Mouse (Mus musculus): ENCODE results near the gene Wdfy1. TPM values are rescaled to one million over a fixed set of nuclear protein-coding genes. Genes with fewer than 3 reads are reported as not detected.

Wdfy1 gene
- polyA plus RNA-seq, 1 experiment from 2014 or later: 57.5 TPM

GRCm38 (mm10) chr1:79671543-79672337 is 104.2 kb downstream of the Wdfy1 start, which contains the start of gene Ap1s3:
Ap1s3 (minus strand) TSS chr1:79671972.
- peak within 1 kb of the TSS; percentile 65 for H3K4me3 ChIP-seq
- no peaks in the 10 kb centered on the region for H3K36me3 ChIP-seq
- WGBS: under 1% methylated on average over 51 of the region's 51 CpGs
- H3K27ac ChIP-seq (replicated peaks): no peak within 1 kb of the TSS
- peaks cover 45% of the 10 kb centered on the region for H3K27me3 ChIP-seq
- ATAC-seq (ENCODE audit: low FRiP score, low read depth): peak; percentile 79
- peaks cover 16% of the 10 kb centered on the region for H3K4me1 ChIP-seq
- no peaks in the 10 kb centered on the region for H3K9me3 ChIP-seq
- peak within 1 kb of the TSS; percentile 99 for H3K4me2 ChIP-seq (replicated peaks)
- peak within 1 kb of the TSS; percentile 49 for H3K9ac ChIP-seq (replicated peaks)

- Histone ChIP-seq H3K27ac (replicated peaks) (no peak overlapping the region), H3K4me3 (peak overlapping the region; percentile 65), H3K4me2 (replicated peaks) (peak overlapping the region; percentile 99), H3K4me1 (peaks cover 16% of the 10 kb centered on the region), H3K9me3 (no peaks in the 10 kb centered on the region), H3K9ac (replicated peaks) (no peak overlapping the region), H3K27me3 (peaks cover 45% of the 10 kb centered on the region), H3K36me3 (no peaks in the 10 kb centered on the region)
- WGBS: 2% methylated on average over 11 of the region's 11 CpGs
- ATAC-seq (ENCODE audit: low FRiP score, low read depth): no peak
Observed at GRCm38 (mm10) chr1:79671196-79671542, 104.8 kb downstream of the Wdfy1 start.

GRCm38 (mm10) chr1:79669419-79669974 is 106.4 kb downstream of the Wdfy1 start:
- Histone ChIP-seq H3K4me1 (peaks cover 16% of the 10 kb centered on the region), H3K4me3 (no peak overlapping the region), H3K36me3 (no peaks in the 10 kb centered on the region), H3K9me3 (no peaks in the 10 kb centered on the region), H3K27me3 (peaks cover 45% of the 10 kb centered on the region), H3K9ac (replicated peaks) (no peak overlapping the region), H3K4me2 (replicated peaks) (no peak overlapping the region), H3K27ac (replicated peaks) (no peak overlapping the region)
- 83% methylated on average over 9 of the region's 9 CpGs for WGBS
- no peak for ATAC-seq (ENCODE audit: low FRiP score, low read depth)

GRCm38 (mm10) chr1:79664911-79665310 is 111.0 kb downstream of the Wdfy1 start:
- Histone ChIP-seq H3K4me1 (no peaks in the 10 kb centered on the region), H3K4me3 (no peak overlapping the region), H3K27me3 (0 out of 2 replicates have a peak, but pooled peaks cover 4% of the 10 kb centered on the region), H3K9me3 (no peaks in the 10 kb centered on the region), H3K9ac (replicated peaks) (no peak overlapping the region), H3K4me2 (replicated peaks) (no peak overlapping the region), H3K36me3 (no peaks in the 10 kb centered on the region), H3K27ac (replicated peaks) (no peak overlapping the region)
- 89% methylated on average over 4 of the region's 4 CpGs for WGBS
- no peak for ATAC-seq (ENCODE audit: low FRiP score, low read depth)

- Histone ChIP-seq H3K4me3 (no peak overlapping the region), H3K27me3 (no peaks in the 10 kb centered on the region), H3K4me1 (no peaks in the 10 kb centered on the region), H3K36me3 (no peaks in the 10 kb centered on the region), H3K9ac (replicated peaks) (no peak overlapping the region), H3K4me2 (replicated peaks) (no peak overlapping the region), H3K27ac (replicated peaks) (no peak overlapping the region), H3K9me3 (no peaks in the 10 kb centered on the region)
- no peak for ATAC-seq (ENCODE audit: low FRiP score, low read depth)
- 85% methylated on average over 7 of the region's 7 CpGs for WGBS
Observed at GRCm38 (mm10) chr1:79659598-79659997, 116.3 kb downstream of the Wdfy1 start.

- H3K9ac ChIP-seq (replicated peaks): no peak overlapping the region
- no peak for ATAC-seq (ENCODE audit: low FRiP score, low read depth)
- H3K9me3 ChIP-seq: no peaks in the 10 kb centered on the region
- H3K4me2 ChIP-seq (replicated peaks): no peak overlapping the region
- no peak overlapping the region for H3K4me3 ChIP-seq
- no peaks in the 10 kb centered on the region for H3K27me3 ChIP-seq
- H3K36me3 ChIP-seq: no peaks in the 10 kb centered on the region
- no peaks in the 10 kb centered on the region for H3K4me1 ChIP-seq
- WGBS: 86% methylated on average over 1 of the region's 1 CpGs
- H3K27ac ChIP-seq (replicated peaks): no peak overlapping the region
Observed at GRCm38 (mm10) chr1:79657411-79657810, 118.5 kb downstream of the Wdfy1 start.

- Histone ChIP-seq H3K27me3 (no peaks in the 10 kb centered on the region), H3K9me3 (no peaks in the 10 kb centered on the region), H3K4me1 (no peaks in the 10 kb centered on the region), H3K4me3 (no peak overlapping the region), H3K9ac (replicated peaks) (no peak overlapping the region), H3K36me3 (no peaks in the 10 kb centered on the region), H3K27ac (replicated peaks) (no peak overlapping the region), H3K4me2 (replicated peaks) (no peak overlapping the region)
- 82% methylated on average over 4 of the region's 4 CpGs for WGBS
- ATAC-seq (ENCODE audit: low FRiP score, low read depth): no peak
Observed at GRCm38 (mm10) chr1:79655819-79656555, 120.0 kb downstream of the Wdfy1 start.

GRCm38 (mm10) chr1:79654948-79655347 is 121.0 kb downstream of the Wdfy1 start:
- no peak overlapping the region for H3K27ac ChIP-seq (replicated peaks)
- ATAC-seq (ENCODE audit: low FRiP score, low read depth): no peak
- no peak overlapping the region for H3K4me3 ChIP-seq
- WGBS: 95% methylated on average over 2 of the region's 2 CpGs
- no peaks in the 10 kb centered on the region for H3K27me3 ChIP-seq
- no peaks in the 10 kb centered on the region for H3K4me1 ChIP-seq
- no peak overlapping the region for H3K9ac ChIP-seq (replicated peaks)
- no peaks in the 10 kb centered on the region for H3K9me3 ChIP-seq
- H3K36me3 ChIP-seq: no peaks in the 10 kb centered on the region
- H3K4me2 ChIP-seq (replicated peaks): no peak overlapping the region

Other genes starting within 250 kb of the Wdfy1 start
- 0.31 TPM in 1 of 2 replicates, not detected in the other for gene Ap1s3, start 104.2 kb downstream of the Wdfy1 start, polyA plus RNA-seq (2016; fragmentation: Nextera tagmentation; extraction: Ambion mirVana)
- 50.4 and 51.4 TPM in 2 replicates for gene Mrpl44, start 125 bp downstream of the Wdfy1 start, polyA plus RNA-seq (2016; fragmentation: Nextera tagmentation; extraction: Ambion mirVana)
- gene Serpine2, start 85.0 kb upstream of the Wdfy1 start, polyA plus RNA-seq (2016; fragmentation: Nextera tagmentation; extraction: Ambion mirVana): 63.8 and 78.8 TPM in 2 replicates